Mouse (Mus musculus): ENCODE data around the gene Il1rn. TPM values are rescaled to one million over a fixed set of nuclear protein-coding genes. Genes with fewer than 3 reads are reported as not detected.

The Il1rn gene
- polyA plus RNA-seq, 1 experiment from 2014 or later, result 1.0 TPM

DNA sequence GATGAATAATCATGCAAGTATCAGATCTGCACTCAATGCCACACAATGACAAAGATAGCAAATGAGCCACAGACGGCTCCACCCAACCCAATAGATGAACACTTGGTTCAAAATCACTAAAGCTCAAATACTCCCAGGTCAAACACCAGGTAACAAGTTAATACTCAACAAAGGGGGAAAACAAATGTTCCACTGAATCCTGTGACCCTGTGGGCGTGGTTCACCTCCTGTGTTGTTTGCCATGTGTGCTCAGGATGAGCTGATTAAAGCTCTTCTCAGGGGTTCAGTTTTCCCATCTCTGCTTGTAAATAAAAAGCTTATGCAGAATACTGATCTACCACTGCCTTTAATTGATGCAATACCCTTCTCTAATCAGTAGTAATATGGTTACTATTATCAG lies 14.5 kb downstream of the Il1rn start:
- no peaks in the 10 kb centered on the region for H3K27me3 ChIP-seq (replicated peaks)
- no peaks in the 10 kb centered on the region for H3K36me3 ChIP-seq
- H3K4me1 ChIP-seq, result peaks cover 3% of the 10 kb centered on the region; the same call in 1 of the 2 replicates
- no peaks in the 10 kb centered on the region for H3K9me3 ChIP-seq (replicated peaks)
- no peak overlapping the region for H3K9ac ChIP-seq
- 57% methylated on average over 2 of the region's 2 CpGs for WGBS (ENCODE audit: insufficient replicate concordance)
- H3K4me3 ChIP-seq, result no peak overlapping the region
- H3K27ac ChIP-seq, result no peak overlapping the region
- H3K4me2 ChIP-seq, result no peak overlapping the region
- ATAC-seq, result no peak

DNA sequence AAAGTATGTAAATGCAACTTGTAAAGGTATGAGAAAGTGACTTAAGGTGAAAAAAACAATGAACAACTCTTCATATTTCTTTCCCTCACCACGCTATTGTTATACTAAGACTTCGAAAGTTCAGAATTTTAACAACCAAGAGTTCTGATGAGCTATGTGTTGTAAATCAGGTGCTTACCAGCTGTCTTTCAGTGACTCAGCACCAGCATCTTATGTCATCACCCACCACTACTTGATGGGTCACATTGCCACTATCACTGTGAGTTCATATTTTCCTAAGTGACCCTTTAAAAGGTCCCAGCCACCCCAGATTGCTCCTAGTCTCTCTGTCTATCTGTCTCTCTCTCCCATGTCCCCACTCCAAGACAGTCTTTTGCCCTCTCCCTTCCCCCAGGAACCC lies 16.4 kb downstream of the Il1rn start:
- Histone ChIP-seq H3K4me2 (no peak overlapping the region), H3K9me3 (replicated peaks) (no peaks in the 10 kb centered on the region), H3K4me3 (no peak overlapping the region), H3K9ac (no peak overlapping the region), H3K4me1 (no peaks in the 10 kb centered on the region), H3K27me3 (replicated peaks) (no peaks in the 10 kb centered on the region), H3K27ac (no peak overlapping the region), H3K36me3 (no peaks in the 10 kb centered on the region)
- ATAC-seq, result no peak
- 54% methylated on average over 2 of the region's 2 CpGs for WGBS (ENCODE audit: insufficient replicate concordance)

DNA sequence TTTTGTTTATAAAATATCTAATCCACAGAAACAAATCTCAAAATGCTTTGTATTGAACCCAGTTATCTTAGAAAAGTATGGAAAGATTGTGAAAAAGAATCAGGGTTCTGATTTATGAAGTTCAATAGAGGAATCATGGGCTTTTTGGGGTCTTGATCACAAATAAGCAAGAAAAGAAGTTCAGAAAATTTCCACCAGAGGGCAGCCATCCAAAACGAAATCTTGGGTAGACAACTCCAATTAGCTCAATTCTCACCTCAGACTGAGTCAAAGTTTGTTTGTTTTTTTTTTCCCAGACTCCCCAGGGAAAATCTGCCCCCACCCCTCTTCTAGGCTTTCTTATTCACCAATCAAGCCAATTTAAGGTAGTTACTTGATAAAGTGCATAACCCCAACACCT lies 21.0 kb downstream of the Il1rn start:
- no peak overlapping the region for H3K4me3 ChIP-seq
- ATAC-seq, result no peak
- H3K36me3 ChIP-seq, result no peaks in the 10 kb centered on the region
- no peaks in the 10 kb centered on the region for H3K9me3 ChIP-seq (replicated peaks)
- H3K27ac ChIP-seq, result no peak overlapping the region
- H3K9ac ChIP-seq, result no peak overlapping the region
- no peak overlapping the region for H3K4me2 ChIP-seq
- H3K4me1 ChIP-seq, result no peaks in the 10 kb centered on the region
- peaks cover 5% of the 10 kb centered on the region; the same call in 1 of the 2 replicates for H3K27me3 ChIP-seq (replicated peaks)
- 4% methylated on average over 1 of the region's 1 CpGs for WGBS (ENCODE audit: insufficient replicate concordance)

DNA sequence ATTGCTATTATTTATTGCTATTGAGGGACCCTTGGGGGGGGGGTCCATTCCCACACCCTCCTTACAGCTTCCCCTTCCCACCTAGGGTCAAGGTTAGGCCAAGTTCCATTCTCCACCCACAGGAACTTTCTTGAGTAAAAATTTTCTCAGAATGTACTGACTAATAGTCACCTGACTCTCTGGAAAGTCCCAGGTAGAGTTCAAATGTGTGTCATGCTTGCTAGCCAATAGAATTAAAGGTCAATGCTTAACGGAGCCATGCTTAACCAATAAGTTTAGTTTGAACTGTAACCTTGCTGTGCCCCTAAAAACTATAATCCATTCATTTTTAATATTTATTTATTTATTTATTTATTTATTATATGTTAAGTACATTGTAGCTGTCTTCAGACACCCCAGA lies 22.7 kb downstream of the Il1rn start:
- H3K4me3 ChIP-seq, result no peak overlapping the region
- 75% methylated on average over 1 of the region's 1 CpGs for WGBS (ENCODE audit: insufficient replicate concordance)
- H3K27ac ChIP-seq, result no peak overlapping the region
- no peak overlapping the region for H3K4me2 ChIP-seq
- H3K27me3 ChIP-seq (replicated peaks), result peaks cover 5% of the 10 kb centered on the region; the same call in 1 of the 2 replicates
- ATAC-seq, result no peak
- no peaks in the 10 kb centered on the region for H3K4me1 ChIP-seq
- H3K36me3 ChIP-seq, result no peaks in the 10 kb centered on the region
- H3K9ac ChIP-seq, result no peak overlapping the region
- no peaks in the 10 kb centered on the region for H3K9me3 ChIP-seq (replicated peaks)

DNA sequence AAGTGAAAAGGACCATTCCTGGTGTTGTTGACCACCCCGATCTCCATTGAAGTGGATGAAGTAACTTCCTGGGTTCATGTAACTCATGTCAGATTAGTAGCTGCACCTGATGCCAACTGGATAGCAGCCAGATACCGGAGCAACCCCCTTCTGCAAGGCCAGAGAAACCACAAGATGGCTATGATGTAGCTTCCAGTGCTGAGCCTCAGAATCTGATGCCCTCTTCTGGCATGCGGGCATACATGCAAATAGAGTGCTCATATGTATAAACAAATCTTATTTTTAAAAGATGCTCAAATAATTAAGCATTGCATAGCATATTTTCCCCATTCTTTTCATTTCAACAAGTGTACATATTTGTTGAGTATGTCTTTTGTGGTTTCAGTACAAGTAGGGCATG lies 27.2 kb downstream of the Il1rn start:
- 45% methylated on average over 3 of the region's 3 CpGs for WGBS (ENCODE audit: insufficient replicate concordance)

DNA sequence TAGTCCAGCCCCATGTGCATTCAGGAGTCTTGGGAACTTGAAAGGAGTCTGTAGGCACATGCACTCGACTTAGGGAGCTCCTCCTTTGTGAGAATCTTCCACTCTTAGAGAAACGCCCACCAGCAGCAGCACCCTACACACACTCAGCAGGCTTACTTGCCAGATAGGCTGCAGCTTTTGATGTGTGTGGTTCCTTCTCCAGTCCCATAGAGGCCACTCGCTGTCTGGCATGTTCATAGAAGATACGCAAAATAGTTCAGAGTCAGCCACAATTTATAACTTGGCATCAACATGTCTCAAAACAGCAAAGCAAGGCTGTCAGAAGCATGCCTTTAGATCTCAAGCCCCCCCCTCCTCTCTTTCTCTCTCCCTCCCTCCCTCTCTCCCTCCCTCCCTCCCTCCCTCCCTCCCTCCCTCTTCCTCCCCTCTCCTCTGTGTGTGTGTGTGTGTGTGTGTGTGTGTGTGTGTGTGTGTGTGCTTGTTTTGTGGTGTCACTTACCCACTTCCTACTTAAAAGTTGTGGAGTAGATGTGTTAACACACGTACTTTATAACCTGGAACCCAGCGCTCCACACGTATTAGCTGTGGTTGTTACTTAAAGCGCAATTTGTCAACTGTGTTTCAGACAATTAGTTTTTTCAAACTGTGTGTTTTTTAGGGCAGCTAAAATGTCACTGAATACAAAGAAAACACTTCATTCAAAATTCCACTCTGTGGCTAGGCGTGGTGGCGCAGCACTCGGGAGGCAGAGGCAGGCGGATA lies 29.7 kb downstream of the Il1rn start:
- H3K4me1 ChIP-seq, result peaks cover 14% of the 10 kb centered on the region
- ATAC-seq, result no peak
- no peaks in the 10 kb centered on the region for H3K9me3 ChIP-seq (replicated peaks)
- no peak overlapping the region for H3K4me2 ChIP-seq
- H3K4me3 ChIP-seq, result no peak overlapping the region
- 60% methylated on average over 12 of the region's 12 CpGs for WGBS (ENCODE audit: insufficient replicate concordance)
- H3K36me3 ChIP-seq, result no peaks in the 10 kb centered on the region
- H3K27me3 ChIP-seq (replicated peaks), result peaks cover 11% of the 10 kb centered on the region; the same call in 1 of the 2 replicates
- H3K27ac ChIP-seq, result no peak overlapping the region
- H3K9ac ChIP-seq, result no peak overlapping the region

More for the DNA sequence above, 27.2 kb downstream of the Il1rn start:
- Histone ChIP-seq H3K4me2 (no peak overlapping the region), H3K4me1 (peaks cover 14% of the 10 kb centered on the region), H3K9me3 (replicated peaks) (no peaks in the 10 kb centered on the region), H3K27ac (no peak overlapping the region), H3K9ac (no peak overlapping the region), H3K36me3 (no peaks in the 10 kb centered on the region), H3K27me3 (replicated peaks) (peaks cover 11% of the 10 kb centered on the region; the same call in 1 of the 2 replicates), H3K4me3 (no peak overlapping the region)
- ATAC-seq, result no peak

DNA sequence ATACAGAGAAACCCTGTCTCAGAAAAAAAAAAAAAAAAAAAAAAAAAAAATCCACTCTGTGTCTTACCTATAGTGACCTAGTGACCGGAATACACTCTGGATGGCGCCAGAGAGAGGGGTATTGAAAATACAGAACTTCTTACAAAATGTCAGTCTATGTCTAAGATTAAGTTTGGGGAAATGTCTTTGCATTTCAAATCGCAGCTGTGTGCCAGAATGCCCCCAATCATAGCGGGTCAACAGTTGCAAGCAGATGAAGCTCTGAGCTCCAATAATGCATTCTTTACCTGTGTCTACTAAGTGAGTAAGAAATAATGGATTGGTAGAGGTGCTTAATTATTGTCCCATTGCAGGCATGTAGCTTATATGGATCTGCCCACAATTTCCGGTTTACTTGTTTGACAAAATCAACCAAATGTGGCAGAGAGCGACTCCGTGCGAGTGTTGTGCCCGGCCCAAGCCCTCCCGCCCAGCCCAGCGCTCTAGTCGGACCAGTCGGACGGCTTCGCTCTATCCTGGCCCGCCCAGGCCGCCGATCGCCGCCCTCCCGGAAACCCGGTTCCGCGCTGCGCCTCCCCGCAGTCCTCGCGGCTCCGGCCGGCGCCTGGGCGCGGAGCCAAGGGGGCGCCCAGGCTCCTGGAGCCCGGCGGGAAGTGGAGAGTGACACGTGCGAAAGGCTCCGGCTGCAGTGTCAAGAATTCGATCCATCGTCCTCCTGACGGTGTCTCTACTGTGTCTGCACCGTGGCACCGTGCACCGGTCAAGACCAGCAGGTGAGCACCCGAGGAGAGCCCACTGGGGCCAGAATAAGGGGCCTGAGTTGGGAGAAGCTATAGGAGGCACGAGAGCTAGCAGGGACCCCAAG lies 30.6 kb downstream of the Il1rn start, which contains the start of gene Psd4:
Gene Psd4 (plus strand): TSS at position 551 of the 865 bp plus-strand sequence.
- Histone ChIP-seq H3K9ac (peak within 1 kb of the TSS; percentile 66), H3K4me1 (peaks cover 14% of the 10 kb centered on the region), H3K27ac (no peak within 1 kb of the TSS), H3K9me3 (replicated peaks) (no peaks in the 10 kb centered on the region), H3K4me2 (peak within 1 kb of the TSS; percentile 85), H3K4me3 (peak within 1 kb of the TSS; percentile 56), H3K36me3 (no peaks in the 10 kb centered on the region), H3K27me3 (replicated peaks) (peaks cover 6% of the 10 kb centered on the region; the same call in 1 of the 2 replicates)
- ATAC-seq, result peak; percentile 90
- WGBS (ENCODE audit: insufficient replicate concordance), result 3% methylated on average over 47 of the region's 47 CpGs

DNA sequence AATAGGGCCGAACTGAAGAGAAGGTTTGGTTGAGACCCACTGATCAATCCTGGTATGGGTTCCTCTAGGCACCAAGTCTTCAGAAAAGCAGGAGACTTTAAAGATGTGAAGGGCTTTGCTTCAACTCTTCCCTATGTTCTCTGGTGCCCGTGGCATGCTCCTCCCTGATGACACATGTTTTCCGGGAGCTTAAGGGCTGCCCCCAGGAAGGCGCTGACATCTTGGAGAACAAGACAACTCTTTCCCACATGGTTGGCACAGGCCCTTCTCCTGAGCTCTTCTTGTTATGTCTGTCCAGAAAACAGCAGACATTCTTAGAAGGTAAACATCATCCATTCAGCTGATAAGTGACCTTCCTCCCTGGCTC lies 31.2 kb downstream of the Il1rn start:
- Histone ChIP-seq H3K27ac (no peak overlapping the region), H3K4me2 (peak overlapping the region; percentile 85), H3K4me3 (peak overlapping the region; percentile 56), H3K4me1 (peaks cover 18% of the 10 kb centered on the region), H3K27me3 (replicated peaks) (0 out of 2 replicates have a peak, but pooled peaks cover 5% of the 10 kb centered on the region), H3K9ac (peak overlapping the region; percentile 66), H3K36me3 (no peaks in the 10 kb centered on the region), H3K9me3 (replicated peaks) (no peaks in the 10 kb centered on the region)
- 37% methylated on average over 4 of the region's 4 CpGs for WGBS (ENCODE audit: insufficient replicate concordance)
- peak; percentile 22; the same call in 1 of the 2 replicates for ATAC-seq

DNA sequence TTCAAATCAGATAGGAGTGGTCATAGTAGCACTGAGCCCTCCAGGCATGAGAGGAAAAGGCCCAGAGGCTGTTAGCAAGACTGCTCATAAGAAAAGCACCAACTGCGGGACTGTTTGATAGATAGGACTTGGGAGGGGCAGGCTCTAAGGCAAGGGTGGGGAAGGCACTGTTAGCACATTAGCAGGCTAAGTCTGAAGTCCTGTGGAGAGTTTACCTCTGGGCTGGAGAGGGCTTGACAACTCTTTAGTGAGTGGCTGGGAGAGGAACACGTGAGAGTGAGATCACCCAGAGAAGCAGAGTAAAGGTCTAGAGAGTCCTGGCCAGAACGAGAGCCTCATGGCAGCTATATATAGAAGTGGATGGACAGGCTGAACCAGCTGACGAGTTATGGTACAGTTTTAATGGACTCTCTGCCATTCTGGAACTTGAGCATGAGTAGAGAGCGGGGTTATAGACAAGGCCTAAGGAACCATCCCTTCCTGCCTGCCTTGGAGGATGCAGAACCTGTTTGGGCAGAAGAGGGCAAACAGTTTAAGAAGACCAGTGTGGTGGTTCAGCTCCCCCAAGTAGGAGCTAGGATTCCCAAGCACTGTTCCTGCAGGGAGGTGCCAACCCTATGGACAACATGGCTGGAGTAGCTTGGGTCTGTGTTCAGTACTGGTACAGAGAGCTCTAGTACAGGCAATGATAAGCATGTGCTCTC lies 42.2 kb downstream of the Il1rn start:
- Histone ChIP-seq H3K27ac (no peak overlapping the region), H3K4me3 (no peak overlapping the region), H3K36me3 (no peaks in the 10 kb centered on the region), H3K4me1 (peaks cover 34% of the 10 kb centered on the region), H3K9ac (no peak overlapping the region), H3K27me3 (replicated peaks) (no peaks in the 10 kb centered on the region), H3K4me2 (peak overlapping the region; percentile 8; the same call in 1 of the 2 replicates), H3K9me3 (replicated peaks) (no peaks in the 10 kb centered on the region)
- 48% methylated on average over 5 of the region's 5 CpGs for WGBS (ENCODE audit: insufficient replicate concordance)
- peak; percentile 92 for ATAC-seq

DNA sequence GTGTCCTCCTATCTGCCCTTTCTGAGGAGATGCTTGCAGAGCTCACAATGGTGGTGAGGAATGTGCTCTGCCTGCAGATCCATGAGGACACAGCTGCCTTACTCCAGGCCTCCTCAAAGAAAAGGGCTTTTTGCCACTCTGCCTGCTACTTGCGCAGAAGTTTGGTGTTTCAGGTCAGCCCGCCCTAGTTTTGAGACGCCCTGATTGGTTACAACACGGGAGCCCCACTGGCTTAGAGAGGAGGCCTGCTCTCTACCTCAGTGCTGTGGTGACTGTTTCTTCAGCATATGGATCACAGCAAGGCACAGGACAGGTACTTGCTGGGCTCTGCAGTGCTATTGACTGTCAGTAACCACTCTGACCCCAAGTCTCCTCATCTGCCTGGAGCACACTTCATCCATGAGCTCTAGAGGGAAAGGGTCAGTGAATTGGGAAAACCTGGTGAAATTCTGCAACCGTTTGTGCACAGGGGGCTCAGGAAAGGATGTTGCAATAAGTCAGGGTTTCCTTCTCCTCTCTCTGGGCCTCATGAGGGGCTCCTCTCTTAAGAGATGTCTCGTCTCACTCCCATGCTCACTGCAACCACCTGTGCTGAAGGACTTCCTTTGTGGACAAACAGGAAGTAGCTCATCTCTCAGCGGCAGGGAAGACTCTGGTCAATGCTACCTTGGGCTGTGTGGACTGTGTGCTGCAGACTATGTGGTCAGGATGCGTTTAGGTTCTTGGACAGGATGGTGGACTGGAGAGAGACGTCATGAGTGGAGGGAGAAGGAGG lies 46.0 kb downstream of the Il1rn start:
- Histone ChIP-seq H3K9ac (no peak overlapping the region), H3K4me3 (no peak overlapping the region), H3K9me3 (replicated peaks) (no peaks in the 10 kb centered on the region), H3K4me2 (no peak overlapping the region), H3K27ac (no peak overlapping the region), H3K36me3 (no peaks in the 10 kb centered on the region), H3K27me3 (replicated peaks) (no peaks in the 10 kb centered on the region), H3K4me1 (peaks cover 71% of the 10 kb centered on the region)
- ATAC-seq, result no peak
- WGBS (ENCODE audit: insufficient replicate concordance), result 47% methylated on average over 9 of the region's 9 CpGs

DNA sequence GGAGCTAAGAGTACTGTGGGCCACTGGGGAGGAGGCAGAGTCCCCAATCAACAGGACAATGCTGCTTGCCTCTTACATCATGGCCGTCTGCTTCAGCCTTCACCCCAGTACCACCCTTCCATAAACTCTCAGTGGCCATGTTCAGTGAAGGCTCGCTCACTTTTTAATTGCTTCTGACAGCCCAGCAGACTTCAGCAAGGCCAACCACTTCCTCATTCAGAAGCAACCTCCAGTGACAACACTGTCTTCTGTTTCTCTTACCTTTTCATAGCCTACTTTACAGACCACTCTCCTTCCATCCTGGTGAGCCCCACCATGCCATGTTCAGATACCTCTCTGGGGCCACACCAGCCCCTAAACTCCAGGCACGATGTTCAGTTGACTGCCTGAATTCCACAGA lies 47.0 kb downstream of the Il1rn start:
- ATAC-seq, result no peak
- Histone ChIP-seq H3K9ac (no peak overlapping the region), H3K9me3 (replicated peaks) (no peaks in the 10 kb centered on the region), H3K4me3 (no peak overlapping the region), H3K36me3 (no peaks in the 10 kb centered on the region), H3K27ac (no peak overlapping the region), H3K27me3 (replicated peaks) (no peaks in the 10 kb centered on the region), H3K4me2 (no peak overlapping the region), H3K4me1 (peaks cover 72% of the 10 kb centered on the region)
- WGBS (ENCODE audit: insufficient replicate concordance), result 34% methylated on average over 3 of the region's 3 CpGs
